9 mouse cellular contexts compared by ENCODE assay signal in genomic region chr9:41860681-41861080, GRCm38 (mm10).
DNase-seq lines count a peak whose midpoint lies in the region; ATAC-seq and TF ChIP-seq lines count a peak whose summit lies in the region.
"Had no signal": no experiment of that assay in that cellular context is flagged by ENCODE, and none has a peak within 500 bp of the region (broad histone marks: within the 10 kb centered on the region; RNA-seq: fewer than 3 reads in every experiment).

No protein-coding gene starts in this region.

- peak; percentile 92 for ATAC-seq in heart, embryonic 14.5 days (ENCODE audit: insufficient number of reproducible peaks, insufficient read depth, low FRiP score, low read depth)
- peak; percentile 57 for ATAC-seq in liver, embryonic 11.5 days (replicated peaks; ENCODE audit: low FRiP score)
- no peak for ATAC-seq in inflammation-experienced regulatory T-cells, adult 6 months

- peaks cover 19% of the 10 kb centered on the region for H3K4me1 ChIP-seq in embryonic fibroblast, embryonic 13.5 days (ENCODE audit: control insufficient read depth, insufficient read depth, low read length)
- H3K4me1 ChIP-seq in heart, embryonic 14.5 days (ENCODE audit: control insufficient read depth in 2 of 2, insufficient read depth in 2 of 2, low read length in 2 of 2), result peaks cover 19 to 26% of the 10 kb centered on the region in 2 experiments
- peaks cover 2% of the 10 kb centered on the region; the same call in 1 of the 2 replicates for H3K4me1 ChIP-seq in liver, embryonic 11.5 days (replicated peaks; ENCODE audit: control insufficient read depth, insufficient read depth, low read length)
- H3K4me1 ChIP-seq: liver, embryonic 15.5 days had no signal

- H3K27ac ChIP-seq in embryonic fibroblast, embryonic 13.5 days (ENCODE audit: insufficient read depth, low read length), result peak overlapping the region; percentile 100
- peak overlapping the region; percentile 54 to 77; a peak in 3 of 4 replicates for H3K27ac ChIP-seq in heart, embryonic 14.5 days (replicated peaks in 1 of 2; ENCODE audit: control insufficient read depth in 1 of 2, insufficient read depth in 1 of 2, low read depth in 2 of 2, low read length in 2 of 2)
- H3K27ac ChIP-seq in liver, embryonic 11.5 days (ENCODE audit: low read depth, low read length), result peak overlapping the region; percentile 36
- H3K27ac ChIP-seq: liver, embryonic 15.5 days had no signal

- no peak overlapping the region for H3K4me3 ChIP-seq in embryonic fibroblast, embryonic 13.5 days (ENCODE audit: insufficient read depth, low read length)
- H3K4me3 ChIP-seq in heart, embryonic 14.5 days (ENCODE audit: control insufficient read depth in 1 of 2, insufficient read depth in 1 of 2, low read depth in 1 of 2, low read length in 2 of 2), result no peak overlapping the region
- H3K4me3 ChIP-seq in liver, embryonic 11.5 days (ENCODE audit: low read depth, low read length), result no peak overlapping the region
- H3K4me3 ChIP-seq: liver, embryonic 15.5 days had no signal

- WGBS in heart, embryonic 14.5 days, result 3% methylated on average over 4 of the region's 4 CpGs
- WGBS in liver, embryonic 11.5 days, result 27% methylated on average over 4 of the region's 4 CpGs

- no peaks in the 10 kb centered on the region for H3K27me3 ChIP-seq in heart, embryonic 14.5 days (ENCODE audit: control insufficient read depth, insufficient read depth, low read length)
- no peaks in the 10 kb centered on the region for H3K27me3 ChIP-seq in liver, embryonic 11.5 days (replicated peaks; ENCODE audit: control insufficient read depth, insufficient read depth, low read length)
- H3K27me3 ChIP-seq: liver, embryonic 15.5 days had no signal

- no peak for TF ChIP-seq POLR2A in embryonic fibroblast, embryonic 13.5 days (IDR thresholded peaks at IDR 0.05; ENCODE audit: low read depth, low read length)

- TF ChIP-seq CTCF in embryonic fibroblast, embryonic 13.5 days (IDR thresholded peaks at IDR 0.05; ENCODE audit: borderline replicate concordance, insufficient read depth, low read length), result no peak

- no peaks in the 10 kb centered on the region for H3K36me3 ChIP-seq in heart, embryonic 14.5 days (ENCODE audit: control insufficient read depth, insufficient read depth, low read length)
- H3K36me3 ChIP-seq in liver, embryonic 11.5 days (ENCODE audit: control insufficient read depth, insufficient read depth, low read length), result no peaks in the 10 kb centered on the region
- H3K36me3 ChIP-seq: liver, embryonic 15.5 days had no signal

- H3K9ac ChIP-seq in heart, embryonic 14.5 days (ENCODE audit: low read length), result 0 out of 2 replicates have a peak overlapping the region, but pooled peaks have one; percentile 42
- no peak overlapping the region for H3K9ac ChIP-seq in liver, embryonic 11.5 days (ENCODE audit: low read depth, low read length)
- H3K9ac ChIP-seq: liver, embryonic 15.5 days had no signal

- H3K9me3 ChIP-seq in heart, embryonic 14.5 days (ENCODE audit: control insufficient read depth, low read length), result no peaks in the 10 kb centered on the region
- H3K9me3 ChIP-seq in liver, embryonic 11.5 days (ENCODE audit: control insufficient read depth, low read length), result no peaks in the 10 kb centered on the region
- H3K9me3 ChIP-seq: liver, embryonic 15.5 days had no signal

- H3K4me2 ChIP-seq in heart, embryonic 14.5 days (ENCODE audit: low read length), result peak overlapping the region; percentile 50
- no peak overlapping the region for H3K4me2 ChIP-seq in liver, embryonic 11.5 days
- H3K4me2 ChIP-seq: liver, embryonic 15.5 days had no signal

- peak; percentile 42 for DNase-seq in embryo, embryonic 10 days (ENCODE audit: low spot score)
- no peak for DNase-seq in embryo, embryonic 9.5 days (ENCODE audit: extremely low spot score)
- DNase-seq in kidney, postnatal 25 days, result peak; percentile 54 to 67
- DNase-seq in liver, embryonic 11.5 days (ENCODE audit: low spot score), result peak; percentile 38
- peak; percentile 46 for DNase-seq in ovary, postnatal 14 days (ENCODE audit: low spot score)

Comparison
In these comparisons a context has a peak if more than half of its experiments do, and no peak if none do; other contexts are left out.
1. H3K27ac ChIP-seq: peak in every context shown above with its lines; median percentile 100 in embryonic fibroblast, embryonic 13.5 days; 66 in heart, embryonic 14.5 days; 36 in liver, embryonic 11.5 days.